Mouse (Mus musculus) heart, embryonic 10.5 days (tissue): ENCODE data around the gene Fam222a. TPM values are rescaled to one million over a fixed set of nuclear protein-coding genes. Genes with fewer than 3 reads are reported as not detected.

ENCODE experiments used
- DNase-seq: peaks from one replicate; pipeline ENCODE4 v3.0.0-alpha.2; 2017; ENCODE audit warnings: low spot score
- H3K27ac ChIP-seq: fragments of 300-500 bp; sonication (generic); 2 replicates; pipeline ENCODE4 v1.5.1; 2016; ENCODE audit warnings: mild to moderate bottlenecking
- H3K27me3 ChIP-seq: fragments of 300-500 bp; sonication (generic); 2 replicates; pipeline ENCODE4 v1.6.1; 2016; ENCODE audit warnings: mild to moderate bottlenecking; ENCODE audit not compliant: poor library complexity, insufficient read depth, severe bottlenecking
- H3K36me3 ChIP-seq: fragments of 300-500 bp; sonication (generic); 2 replicates; pipeline ENCODE4 v1.6.1; 2016; ENCODE audit warnings: mild to moderate bottlenecking, moderate library complexity
- H3K4me1 ChIP-seq: fragments of 300-500 bp; sonication (generic); 2 replicates; pipeline ENCODE4 v1.6.1; 2016; ENCODE audit warnings: mild to moderate bottlenecking
- H3K4me3 ChIP-seq: fragments of 300-500 bp; sonication (generic); 2 replicates; pipeline ENCODE4 v1.5.1; 2016; ENCODE audit warnings: mild to moderate bottlenecking, moderate library complexity
- H3K9me3 ChIP-seq: fragments of 300-500 bp; sonication (generic); 2 replicates; pipeline ENCODE4 v1.6.1; 2016; ENCODE audit warnings: mild to moderate bottlenecking, moderate library complexity
- WGBS: fragments of 180-500 bp; shearing (Covaris S2); methylation state at CpG from one replicate; pipeline ENCODE4 v1.1.7; 2016; 5-methylcytosine and 5-hydroxymethylcytosine counted together
- polyA plus RNA-seq: library from polyadenylated mRNA; unstranded; fragments of >200 nt; fragmentation: Nextera tagmentation; extraction: Ambion mirVana; gene quantifications from 2 replicates; pipeline ENCODE4 v1.2.1, GENCODE M21; 2016

Gene Fam222a
- polyA plus RNA-seq, 1 experiment from 2014 or later = 1.5 TPM

GRCm38 (mm10) chr5:114590043-114590913, 22.5 kb downstream of the Fam222a start:
- H3K27me3 ChIP-seq = peaks cover 47% of the 10 kb centered on the region
- WGBS = 59% methylated on average over 17 of the region's 17 CpGs
- 0 out of 2 replicates have a peak overlapping the region, but pooled peaks have one; percentile 36 for H3K27ac ChIP-seq
- DNase-seq = no peak
- H3K4me3 ChIP-seq = 0 out of 2 replicates have a peak overlapping the region, but pooled peaks have one; percentile 24
- no peaks in the 10 kb centered on the region for H3K36me3 ChIP-seq
- peaks cover 82% of the 10 kb centered on the region for H3K4me1 ChIP-seq
- no peaks in the 10 kb centered on the region for H3K9me3 ChIP-seq

GRCm38 (mm10) chr5:114591151-114591561, 23.3 kb downstream of the Fam222a start:
- WGBS = 6% methylated on average over 15 of the region's 15 CpGs
- Histone ChIP-seq H3K9me3 (no peaks in the 10 kb centered on the region), H3K27me3 (peaks cover 38% of the 10 kb centered on the region), H3K27ac (0 out of 2 replicates have a peak overlapping the region, but pooled peaks have one; percentile 4), H3K36me3 (no peaks in the 10 kb centered on the region), H3K4me1 (peaks cover 77% of the 10 kb centered on the region), H3K4me3 (peak overlapping the region; percentile 24; the same call in 1 of the 2 replicates)
- no peak for DNase-seq

- H3K36me3 ChIP-seq = no peaks in the 10 kb centered on the region
- peaks cover 91% of the 10 kb centered on the region for H3K4me1 ChIP-seq
- H3K4me3 ChIP-seq = no peak overlapping the region
Measured at GRCm38 (mm10) chr5:114592463-114593160, 24.8 kb downstream of the Fam222a start.

GRCm38 (mm10) chr5:114593161-114593821, 25.5 kb downstream of the Fam222a start:
- WGBS = 71% methylated on average over 12 of the region's 12 CpGs
- Histone ChIP-seq H3K9me3 (no peaks in the 10 kb centered on the region), H3K4me3 (no peak overlapping the region), H3K36me3 (no peaks in the 10 kb centered on the region), H3K27ac (no peak overlapping the region), H3K27me3 (peaks cover 36% of the 10 kb centered on the region), H3K4me1 (peaks cover 85% of the 10 kb centered on the region)
- no peak for DNase-seq

More at GRCm38 (mm10) chr5:114592463-114593160, 24.8 kb downstream of the Fam222a start:
- peaks cover 36% of the 10 kb centered on the region for H3K27me3 ChIP-seq
- H3K9me3 ChIP-seq = no peaks in the 10 kb centered on the region
- H3K27ac ChIP-seq = peak overlapping the region; percentile 42; the same call in 1 of the 2 replicates
- no peak for DNase-seq
- 70% methylated on average over 19 of the region's 19 CpGs for WGBS

GRCm38 (mm10) chr5:114593949-114594348, 26.1 kb downstream of the Fam222a start:
- Histone ChIP-seq H3K27ac (peak overlapping the region; percentile 73), H3K9me3 (no peaks in the 10 kb centered on the region), H3K4me1 (peaks cover 78% of the 10 kb centered on the region), H3K36me3 (no peaks in the 10 kb centered on the region), H3K4me3 (no peak overlapping the region), H3K27me3 (peaks cover 30% of the 10 kb centered on the region)
- no peak for DNase-seq
- WGBS = 82% methylated on average over 5 of the region's 5 CpGs

GRCm38 (mm10) chr5:114594741-114595241, 27.0 kb downstream of the Fam222a start:
- WGBS = 22% methylated on average over 15 of the region's 15 CpGs
- Histone ChIP-seq H3K4me1 (peaks cover 70% of the 10 kb centered on the region), H3K4me3 (0 out of 2 replicates have a peak overlapping the region, but pooled peaks have one; percentile 10), H3K36me3 (no peaks in the 10 kb centered on the region), H3K27me3 (peaks cover 22% of the 10 kb centered on the region), H3K27ac (peak overlapping the region; percentile 73), H3K9me3 (no peaks in the 10 kb centered on the region)
- DNase-seq = peak; percentile 85

GRCm38 (mm10) chr5:114596604-114597003, 28.8 kb downstream of the Fam222a start:
- no peak overlapping the region for H3K4me3 ChIP-seq
- H3K27ac ChIP-seq = 0 out of 2 replicates have a peak overlapping the region, but pooled peaks have one; percentile 42
- WGBS = 41% methylated on average over 10 of the region's 10 CpGs
- peaks cover 52% of the 10 kb centered on the region for H3K4me1 ChIP-seq
- peaks cover 15% of the 10 kb centered on the region for H3K27me3 ChIP-seq
- DNase-seq = no peak
- H3K9me3 ChIP-seq = no peaks in the 10 kb centered on the region
- no peaks in the 10 kb centered on the region for H3K36me3 ChIP-seq

- no peak overlapping the region for H3K4me3 ChIP-seq
- H3K36me3 ChIP-seq = no peaks in the 10 kb centered on the region
- peaks cover 50% of the 10 kb centered on the region for H3K4me1 ChIP-seq
- H3K27ac ChIP-seq = peak overlapping the region; percentile 7; the same call in 1 of the 2 replicates
- H3K27me3 ChIP-seq = peaks cover 10% of the 10 kb centered on the region
- 63% methylated on average over 8 of the region's 8 CpGs for WGBS
- H3K9me3 ChIP-seq = no peaks in the 10 kb centered on the region
- DNase-seq = no peak
Measured at GRCm38 (mm10) chr5:114597222-114597621, 29.4 kb downstream of the Fam222a start.

GRCm38 (mm10) chr5:114597652-114598051, 29.8 kb downstream of the Fam222a start:
- H3K27ac ChIP-seq = no peak overlapping the region

GRCm38 (mm10) chr5:114602012-114602411, 34.2 kb downstream of the Fam222a start:
- WGBS = 75% methylated on average over 8 of the region's 8 CpGs
- Histone ChIP-seq H3K4me3 (no peak overlapping the region), H3K4me1 (peaks cover 32% of the 10 kb centered on the region), H3K27ac (no peak overlapping the region), H3K9me3 (no peaks in the 10 kb centered on the region), H3K36me3 (no peaks in the 10 kb centered on the region), H3K27me3 (peaks cover 9% of the 10 kb centered on the region; the same call in 1 of the 2 replicates)
- no peak for DNase-seq

More at GRCm38 (mm10) chr5:114597652-114598051, 29.8 kb downstream of the Fam222a start:
- 58% methylated on average over 6 of the region's 6 CpGs for WGBS
- Histone ChIP-seq H3K4me1 (peaks cover 46% of the 10 kb centered on the region), H3K9me3 (no peaks in the 10 kb centered on the region), H3K36me3 (no peaks in the 10 kb centered on the region), H3K4me3 (no peak overlapping the region), H3K27me3 (peaks cover 6% of the 10 kb centered on the region; the same call in 1 of the 2 replicates)
- no peak for DNase-seq

GRCm38 (mm10) chr5:114603975-114604374, 36.2 kb downstream of the Fam222a start:
- DNase-seq = no peak
- Histone ChIP-seq H3K27me3 (peaks cover 18% of the 10 kb centered on the region), H3K4me1 (peaks cover 36% of the 10 kb centered on the region), H3K27ac (no peak overlapping the region), H3K4me3 (no peak overlapping the region), H3K9me3 (no peaks in the 10 kb centered on the region), H3K36me3 (no peaks in the 10 kb centered on the region)
- 74% methylated on average over 5 of the region's 5 CpGs for WGBS

- H3K36me3 ChIP-seq = no peaks in the 10 kb centered on the region
- no peaks in the 10 kb centered on the region for H3K9me3 ChIP-seq
- 38% methylated on average over 11 of the region's 11 CpGs for WGBS
- H3K27ac ChIP-seq = no peak overlapping the region
- peaks cover 26% of the 10 kb centered on the region for H3K27me3 ChIP-seq
- peaks cover 36% of the 10 kb centered on the region for H3K4me1 ChIP-seq
- no peak overlapping the region for H3K4me3 ChIP-seq
- DNase-seq = no peak
Measured at GRCm38 (mm10) chr5:114604781-114605290, 37.0 kb downstream of the Fam222a start.
